Mouse (Mus musculus): ENCODE data around the gene Brinp3.

Brinp3 gene

GRCm38 (mm10) chr1:146792826-146793225, 298.3 kb downstream of the Brinp3 start:
- DNase-seq (ENCODE audit: low spot score in 2 of 2), result peak; percentile 21 to 45

- no peak for DNase-seq (ENCODE audit: low spot score in 2 of 2)
These were observed 305.5 kb downstream of the Brinp3 start for GRCm38 (mm10) chr1:146799986-146800553.

- no peak for DNase-seq (ENCODE audit: low spot score in 2 of 2)
These were observed 307.3 kb downstream of the Brinp3 start for GRCm38 (mm10) chr1:146801821-146802220.

GRCm38 (mm10) chr1:146807765-146808164, 313.2 kb downstream of the Brinp3 start:
- no peak for DNase-seq (ENCODE audit: low spot score in 2 of 2)

DNA sequence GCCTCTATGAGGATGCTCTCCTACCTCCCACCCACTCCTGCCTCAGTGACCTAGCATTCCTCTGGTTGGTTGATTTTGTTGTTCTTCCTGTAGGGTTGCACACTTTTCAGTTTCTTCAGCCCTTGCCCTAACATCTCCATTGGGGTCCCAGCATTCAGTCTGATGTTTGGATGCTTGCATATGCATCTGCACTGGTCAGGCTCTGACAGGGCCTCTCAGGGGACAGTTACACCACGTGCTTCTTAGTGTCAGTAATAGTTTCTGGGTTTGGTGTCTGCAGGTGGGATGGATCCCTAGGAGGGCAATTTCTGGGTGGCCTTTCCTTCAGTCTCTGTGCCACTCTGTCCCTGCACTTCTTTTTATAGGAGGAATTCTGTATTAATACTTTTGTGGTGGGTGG, 339.3 kb downstream of the Brinp3 start:
- DNase-seq (ENCODE audit: low spot score in 2 of 2), result no peak

- no peak for DNase-seq (ENCODE audit: low spot score in 2 of 2)
These were observed 349.5 kb downstream of the Brinp3 start for GRCm38 (mm10) chr1:146844087-146844486.

GRCm38 (mm10) chr1:146848892-146849291, 354.3 kb downstream of the Brinp3 start:
- DNase-seq (ENCODE audit: low spot score in 2 of 2), result no peak

- no peak for DNase-seq (ENCODE audit: low spot score in 2 of 2)
These were observed 355.6 kb downstream of the Brinp3 start for GRCm38 (mm10) chr1:146850147-146850546.

- DNase-seq (ENCODE audit: low spot score in 2 of 2), result no peak
These were observed 404.1 kb downstream of the Brinp3 start for GRCm38 (mm10) chr1:146898636-146899035.

DNA sequence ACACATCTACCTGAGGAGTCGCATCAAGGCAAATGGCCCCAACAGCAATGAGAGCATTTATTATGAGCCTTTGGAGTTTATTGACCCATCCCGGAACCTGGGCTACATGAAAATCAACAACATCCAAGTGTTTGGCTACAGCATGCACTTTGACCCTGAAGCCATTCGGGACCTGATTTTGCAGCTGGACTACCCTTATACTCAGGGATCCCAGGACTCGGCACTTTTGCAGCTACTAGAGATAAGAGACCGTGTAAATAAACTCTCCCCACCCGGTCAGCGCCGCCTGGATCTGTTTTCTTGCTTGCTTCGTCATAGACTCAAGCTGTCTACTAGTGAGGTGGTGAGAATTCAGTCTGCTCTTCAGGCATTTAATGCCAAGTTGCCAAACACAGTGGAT, 407.1 kb downstream of the Brinp3 start:
- DNase-seq (ENCODE audit: low spot score in 2 of 2), result peak in 1 of 2 experiments; percentile 3

- no peak for DNase-seq (ENCODE audit: low spot score in 2 of 2)
These were observed 445.2 kb downstream of the Brinp3 start for GRCm38 (mm10) chr1:146939463-146940389.
